Mouse (Mus musculus) Patski (cell line): ENCODE data around the gene Ulk2. TPM values are rescaled to one million over a fixed set of nuclear protein-coding genes. Genes with fewer than 3 reads are reported as not detected.
"Not testable (repeated sequence)": the region's sequence is repeated elsewhere in the genome, so short reads cannot be mapped to it uniquely, and the experiment has no call there.

Source experiments
- ATAC-seq: fragments of 100-300 bp; one replicate; pipeline ENCODE4 v1.8.0; 2021
- CTCF ChIA-PET: fragments of 350-600 bp; sonication (Branson Sonifier 250); formaldehyde crosslinking; loops from one replicate; lab custom pipeline; 2022; ENCODE audit warnings: inconsistent platforms; lab: Charles Lee
- POLR2A ChIA-PET: fragments of 350-600 bp; sonication (Branson Sonifier 250); formaldehyde crosslinking; loops from one replicate; lab custom pipeline; 2022; ENCODE audit warnings: antibody characterized with exemption, inconsistent platforms; lab: Charles Lee
- DNase-seq: peaks from one replicate; pipeline ENCODE4 v3.0.0-alpha.2; 2011; ENCODE audit warnings: low read depth, low spot score
- H3K27me3 ChIP-seq: fragments of 371-371 bp; one replicate; pipeline ENCODE4 v1.5.1; 2021
- CTCF ChIP-seq: fragments of 100-300 bp; IDR thresholded peaks from one replicate; pipeline ENCODE4 v1.5.1; 2021
- in situ Hi-C: fragments of 300-500 bp; cut with MboI; formaldehyde crosslinking; loops from 3 replicates; pipeline ENCODE4 v1.11.1; 2018; ENCODE audit warnings: low pct_unique_long_range_greater_than_20kb, mixed read lengths
- polyA plus RNA-seq: library from polyadenylated mRNA; unstranded; gene quantifications from one replicate; pipeline ENCODE4 v1.2.3, GENCODE M21; 2021

Ulk2 gene
- polyA plus RNA-seq, 1 experiment from 2014 or later: 36.7 TPM

GRCm38 (mm10) chr11:61852916-61853315 lies 2.0 kb downstream of the Ulk2 start:
- no peaks in the 10 kb centered on the region for H3K27me3 ChIP-seq
- no peak for ATAC-seq
- CTCF ChIA-PET: no interaction called here
- DNase-seq: no peak
- POLR2A ChIA-PET: interaction anchor here (0.6 kb wide), 1 partner anchor 13 kb away, joined by 8 read pairs; no protein-coding TSS in a partner anchor
- no peak for TF ChIP-seq CTCF
- in situ Hi-C loops: no loop called here

- ChIA-PET CTCF (interaction anchor here (0.7 kb wide), 1 partner anchor 9 kb away, joined by 3 read pairs; no protein-coding TSS in a partner anchor), POLR2A (interaction anchor here (0.6 kb wide), 1 partner anchor 26 kb away, joined by 4 read pairs; no protein-coding TSS in a partner anchor)
- no peak for TF ChIP-seq CTCF
- DNase-seq (no peak), ATAC-seq (no peak)
- no peaks in the 10 kb centered on the region for H3K27me3 ChIP-seq
- in situ Hi-C loops: no loop called here
These were observed 3.7 kb downstream of the Ulk2 start for GRCm38 (mm10) chr11:61851195-61851594.

GRCm38 (mm10) chr11:61840663-61841062 lies 14.2 kb downstream of the Ulk2 start:
- peak; percentile 31 for TF ChIP-seq CTCF
- DNase-seq, in situ Hi-C loops, ATAC-seq, H3K27me3 ChIP-seq, CTCF ChIA-PET: not testable (repeated sequence)
- POLR2A ChIA-PET: interaction anchor here (0.7 kb wide), 1 partner anchor 12 kb away, joined by 8 read pairs; no protein-coding TSS in a partner anchor

GRCm38 (mm10) chr11:61839940-61840339 lies 14.9 kb downstream of the Ulk2 start:
- no peak for ATAC-seq
- in situ Hi-C loops: no loop called here

GRCm38 (mm10) chr11:61839182-61839581 lies 15.7 kb downstream of the Ulk2 start:
- CTCF ChIA-PET: no interaction called here
- no peak for DNase-seq
- no peaks in the 10 kb centered on the region for H3K27me3 ChIP-seq
- in situ Hi-C loops: no loop called here
- TF ChIP-seq CTCF: no peak
- no peak for ATAC-seq
- POLR2A ChIA-PET: no interaction called here

More at GRCm38 (mm10) chr11:61839940-61840339, 14.9 kb downstream of the Ulk2 start:
- POLR2A ChIA-PET: interaction anchor here (0.7 kb wide), 1 partner anchor 13 kb away, joined by 8 read pairs; no protein-coding TSS in a partner anchor
- CTCF ChIA-PET: no interaction called here
- no peak for TF ChIP-seq CTCF
- no peaks in the 10 kb centered on the region for H3K27me3 ChIP-seq
- no peak for DNase-seq

GRCm38 (mm10) chr11:61809793-61810192 lies 45.1 kb downstream of the Ulk2 start:
- in situ Hi-C loops: no loop called here
- no peaks in the 10 kb centered on the region for H3K27me3 ChIP-seq
- ChIA-PET CTCF (no interaction called here), POLR2A (no interaction called here)
- DNase-seq (no peak), ATAC-seq (no peak)
- TF ChIP-seq CTCF: no peak

- ChIA-PET CTCF (interaction anchor here (0.6 kb wide), 1 partner anchor 748 kb away, joined by 3 read pairs; no protein-coding TSS in a partner anchor), POLR2A (no interaction called here)
- DNase-seq (peak; percentile 1), ATAC-seq (no peak)
- in situ Hi-C loops: no loop called here
- TF ChIP-seq CTCF: no peak
- no peaks in the 10 kb centered on the region for H3K27me3 ChIP-seq
These were observed 46.2 kb downstream of the Ulk2 start for GRCm38 (mm10) chr11:61808551-61809117.

- in situ Hi-C loops: no loop called here
- no peak for TF ChIP-seq CTCF
- no peak for DNase-seq
- ChIA-PET CTCF (interaction anchor here (1.6 kb wide), 1 partner anchor 9 kb away, joined by 4 read pairs; no protein-coding TSS in a partner anchor), POLR2A (interaction anchor here (0.6 kb wide), 1 partner anchor 819 kb away, joined by 7 read pairs; no protein-coding TSS in a partner anchor)
- no peak for ATAC-seq
- no peaks in the 10 kb centered on the region for H3K27me3 ChIP-seq
These were observed 61.4 kb downstream of the Ulk2 start for GRCm38 (mm10) chr11:61793441-61793840.

- in situ Hi-C loops: no loop called here
- no peaks in the 10 kb centered on the region for H3K27me3 ChIP-seq
- no peak for TF ChIP-seq CTCF
- ChIA-PET CTCF (no interaction called here), POLR2A (interaction anchor here (0.6 kb wide), 1 partner anchor 602 kb away, joined by 3 read pairs; no protein-coding TSS in a partner anchor)
- ATAC-seq: no peak
- no peak for DNase-seq
These were observed 66.3 kb downstream of the Ulk2 start for GRCm38 (mm10) chr11:61788550-61788949.

- POLR2A ChIA-PET, H3K27me3 ChIP-seq, in situ Hi-C loops: not testable (repeated sequence)
These were observed 72.3 kb downstream of the Ulk2 start for GRCm38 (mm10) chr11:61782526-61782925.

GRCm38 (mm10) chr11:61774551-61775149 lies 80.2 kb downstream of the Ulk2 start:
- DNase-seq (no peak), ATAC-seq (no peak)
- in situ Hi-C loops: no loop called here
- TF ChIP-seq CTCF: no peak
- ChIA-PET POLR2A (no interaction called here), CTCF (interaction anchor here (1.3 kb wide), 1 partner anchor 22 kb away, joined by 3 read pairs; no protein-coding TSS in a partner anchor)
- H3K27me3 ChIP-seq: no peaks in the 10 kb centered on the region

More at GRCm38 (mm10) chr11:61782526-61782925, 72.3 kb downstream of the Ulk2 start:
- ATAC-seq, CTCF ChIA-PET, DNase-seq: not testable (repeated sequence)
